Mouse (Mus musculus) spleen, adult 2 months (tissue): Measurements from ENCODE around the gene H2al1f.
"Not testable (repeated sequence)": the region's sequence is repeated elsewhere in the genome, so short reads cannot be mapped to it uniquely, and the experiment has no call there.

Experiments
- CTCF ChIP-seq: fragments of 200-500 bp; IDR thresholded peaks from 2 replicates; pipeline ENCODE4 v1.5.1; 2011; ENCODE audit warnings: mild to moderate bottlenecking, inconsistent platforms; ENCODE audit not compliant: insufficient read depth, insufficient read length, insufficient replicate concordance; ENCODE audit errors: extremely low read depth
- POLR2A ChIP-seq: fragments of 200-500 bp; IDR thresholded peaks from 2 replicates; pipeline ENCODE4 v1.6.1; 2011; ENCODE audit warnings: low read depth, low read length, inconsistent platforms

DNA sequence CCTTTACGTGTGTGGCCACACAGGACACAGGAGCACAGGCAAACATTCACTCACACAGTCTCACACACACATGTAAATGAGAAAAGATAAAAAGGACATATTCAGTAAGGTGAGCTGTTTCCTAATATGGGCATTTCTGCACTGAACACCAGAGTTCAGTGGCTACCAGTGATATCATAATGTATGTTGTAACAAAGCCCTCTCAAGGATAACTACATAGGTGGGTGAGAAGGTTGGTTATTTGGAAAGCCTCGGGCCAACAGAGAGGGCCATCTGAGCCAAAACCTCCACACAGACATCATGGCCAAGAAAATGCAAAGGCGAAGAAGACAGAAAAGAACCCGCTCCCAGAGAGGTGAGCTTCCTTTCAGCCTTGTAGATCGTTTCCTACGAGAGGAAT, 9.6 kb upstream of the H2al1f start, which contains the start of gene H2al1c:
- not testable (repeated sequence) for TF ChIP-seq CTCF, POLR2A
